Mouse (Mus musculus): ENCODE results near the gene Heatr5b. TPM values are rescaled to one million over a fixed set of nuclear protein-coding genes. Genes with fewer than 3 reads are reported as not detected.
"Not testable (repeated sequence)": the region's sequence is repeated elsewhere in the genome, so short reads cannot be mapped to it uniquely, and the experiment has no call there.

The Heatr5b gene
- polyA plus RNA-seq, 1 experiment from 2014 or later, result 14.4 TPM

GRCm38 (mm10) chr17:78824346-78824745, 10.8 kb downstream of the Heatr5b start:
- no peak overlapping the region for H3K27ac ChIP-seq (ENCODE audit: low read length)
- no peak overlapping the region for H3K4me3 ChIP-seq (ENCODE audit: low read length)
- ATAC-seq (ENCODE audit: low read depth), result no peak
- no peaks in the 10 kb centered on the region for H3K27me3 ChIP-seq (ENCODE audit: control insufficient read depth, insufficient read depth, low read depth, low read length)
- H3K36me3 ChIP-seq (ENCODE audit: control insufficient read depth, insufficient read depth, low read length), result peaks cover 22% of the 10 kb centered on the region
- no peak overlapping the region for H3K9ac ChIP-seq (ENCODE audit: low read length)
- WGBS, result 80% methylated on average over 13 of the region's 13 CpGs
- H3K9me3 ChIP-seq (ENCODE audit: control insufficient read depth, low read length), result no peaks in the 10 kb centered on the region
- no peaks in the 10 kb centered on the region for H3K4me1 ChIP-seq (replicated peaks; ENCODE audit: control insufficient read depth, insufficient read depth, low read length)
- H3K4me2 ChIP-seq (ENCODE audit: low read depth, low read length), result no peak overlapping the region

GRCm38 (mm10) chr17:78809582-78809981, 25.6 kb downstream of the Heatr5b start:
- 91% methylated on average over 3 of the region's 3 CpGs for WGBS
- Histone ChIP-seq H3K9me3 (ENCODE audit: control insufficient read depth, low read length) (no peaks in the 10 kb centered on the region), H3K4me1 (replicated peaks; ENCODE audit: control insufficient read depth, insufficient read depth, low read length) (no peaks in the 10 kb centered on the region), H3K36me3 (ENCODE audit: control insufficient read depth, insufficient read depth, low read length) (peaks cover 9% of the 10 kb centered on the region), H3K4me2 (ENCODE audit: low read depth, low read length) (no peak overlapping the region), H3K27me3 (ENCODE audit: control insufficient read depth, insufficient read depth, low read depth, low read length) (no peaks in the 10 kb centered on the region), H3K4me3 (ENCODE audit: low read length) (no peak overlapping the region), H3K9ac (ENCODE audit: low read length) (no peak overlapping the region), H3K27ac (ENCODE audit: low read length) (no peak overlapping the region)
- no peak for ATAC-seq (ENCODE audit: low read depth)

DNA sequence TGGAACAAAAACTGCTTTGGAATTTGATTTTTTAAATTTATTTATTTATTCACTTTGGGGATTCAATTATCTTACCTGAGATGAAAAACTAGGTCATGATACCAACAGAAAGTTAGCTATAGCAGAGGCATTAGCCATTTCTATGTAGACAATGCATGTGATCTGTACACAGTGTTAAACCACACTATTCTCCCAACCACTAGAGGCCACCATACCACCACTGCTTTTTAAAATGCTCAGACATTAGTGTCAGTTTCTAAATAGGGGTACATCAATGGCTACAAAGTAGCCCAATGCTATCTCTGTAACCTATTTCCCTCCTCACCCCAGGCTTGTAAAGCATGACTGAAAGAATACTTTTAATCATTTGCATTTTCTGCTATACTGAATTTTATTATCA, 26.1 kb downstream of the Heatr5b start:
- no peak; the same call in 1 of the 2 replicates for ATAC-seq (ENCODE audit: low read depth)
- no peaks in the 10 kb centered on the region for H3K4me1 ChIP-seq (replicated peaks; ENCODE audit: control insufficient read depth, insufficient read depth, low read length)
- H3K9me3 ChIP-seq (ENCODE audit: control insufficient read depth, low read length), result no peaks in the 10 kb centered on the region
- H3K27ac ChIP-seq (ENCODE audit: low read length), result no peak overlapping the region
- H3K4me2 ChIP-seq (ENCODE audit: low read depth, low read length), result no peak overlapping the region
- peaks cover 9% of the 10 kb centered on the region for H3K36me3 ChIP-seq (ENCODE audit: control insufficient read depth, insufficient read depth, low read length)
- no peak overlapping the region for H3K9ac ChIP-seq (ENCODE audit: low read length)
- no peaks in the 10 kb centered on the region for H3K27me3 ChIP-seq (ENCODE audit: control insufficient read depth, insufficient read depth, low read depth, low read length)
- H3K4me3 ChIP-seq (ENCODE audit: low read length), result no peak overlapping the region

DNA sequence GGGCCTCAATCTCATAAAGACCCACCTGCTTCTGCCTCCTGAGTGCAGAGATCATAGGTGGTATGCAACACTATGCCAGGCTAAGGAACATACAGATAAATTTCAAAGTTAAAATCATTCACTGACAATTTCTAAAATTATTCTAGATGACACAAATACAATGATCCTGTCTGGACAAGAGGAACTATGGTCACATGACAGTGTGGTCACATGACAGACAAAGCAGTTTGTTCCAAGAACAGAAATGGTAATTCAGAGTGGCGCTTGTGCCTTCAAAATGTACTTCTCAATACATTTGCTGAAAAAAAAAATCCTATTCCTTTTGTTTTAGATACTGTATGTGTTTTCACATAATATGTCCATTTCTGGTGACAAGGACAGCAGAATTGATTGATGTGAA, 37.9 kb downstream of the Heatr5b start:
- whole genome bisulfite sequencing, result 93% methylated on average over 1 of the region's 1 CpGs
- H3K9ac ChIP-seq (ENCODE audit: low read length), result no peak overlapping the region
- no peak for ATAC-seq (ENCODE audit: low read depth)
- no peaks in the 10 kb centered on the region for H3K4me1 ChIP-seq (replicated peaks; ENCODE audit: control insufficient read depth, insufficient read depth, low read length)
- H3K4me3 ChIP-seq (ENCODE audit: low read length), result no peak overlapping the region
- peaks cover 16% of the 10 kb centered on the region for H3K36me3 ChIP-seq (ENCODE audit: control insufficient read depth, insufficient read depth, low read length)
- no peaks in the 10 kb centered on the region for H3K27me3 ChIP-seq (ENCODE audit: control insufficient read depth, insufficient read depth, low read depth, low read length)
- no peak overlapping the region for H3K27ac ChIP-seq (ENCODE audit: low read length)
- H3K9me3 ChIP-seq (ENCODE audit: control insufficient read depth, low read length), result no peaks in the 10 kb centered on the region
- no peak overlapping the region for H3K4me2 ChIP-seq (ENCODE audit: low read depth, low read length)

- WGBS, result 75% methylated on average over 5 of the region's 5 CpGs
- Histone ChIP-seq H3K4me3 (ENCODE audit: low read length) (no peak overlapping the region), H3K4me2 (ENCODE audit: low read depth, low read length) (no peak overlapping the region), H3K36me3 (ENCODE audit: control insufficient read depth, insufficient read depth, low read length) (peaks cover 19% of the 10 kb centered on the region), H3K4me1 (replicated peaks; ENCODE audit: control insufficient read depth, insufficient read depth, low read length) (no peaks in the 10 kb centered on the region), H3K9me3 (ENCODE audit: control insufficient read depth, low read length) (no peaks in the 10 kb centered on the region), H3K27me3 (ENCODE audit: control insufficient read depth, insufficient read depth, low read depth, low read length) (no peaks in the 10 kb centered on the region), H3K9ac (ENCODE audit: low read length) (no peak overlapping the region), H3K27ac (ENCODE audit: low read length) (no peak overlapping the region)
- ATAC-seq (ENCODE audit: low read depth), result no peak
These were observed 40.8 kb downstream of the Heatr5b start for GRCm38 (mm10) chr17:78794390-78794789.

- H3K27ac ChIP-seq (ENCODE audit: low read length), result no peak overlapping the region
- no peaks in the 10 kb centered on the region for H3K27me3 ChIP-seq (ENCODE audit: control insufficient read depth, insufficient read depth, low read depth, low read length)
- no peak for ATAC-seq (ENCODE audit: low read depth)
- H3K4me3 ChIP-seq (ENCODE audit: low read length), result no peak overlapping the region
- H3K9me3 ChIP-seq (ENCODE audit: control insufficient read depth, low read length), result no peaks in the 10 kb centered on the region
- no peak overlapping the region for H3K4me2 ChIP-seq (ENCODE audit: low read depth, low read length)
- H3K4me1 ChIP-seq (replicated peaks; ENCODE audit: control insufficient read depth, insufficient read depth, low read length), result no peaks in the 10 kb centered on the region
- WGBS, result 86% methylated on average over 3 of the region's 3 CpGs
- peaks cover 19% of the 10 kb centered on the region for H3K36me3 ChIP-seq (ENCODE audit: control insufficient read depth, insufficient read depth, low read length)
- H3K9ac ChIP-seq (ENCODE audit: low read length), result no peak overlapping the region
These were observed 43.0 kb downstream of the Heatr5b start for GRCm38 (mm10) chr17:78792122-78792521.

GRCm38 (mm10) chr17:78791690-78792070, 43.5 kb downstream of the Heatr5b start:
- H3K9me3 ChIP-seq (ENCODE audit: control insufficient read depth, low read length), result no peaks in the 10 kb centered on the region
- no peak overlapping the region for H3K27ac ChIP-seq (ENCODE audit: low read length)
- H3K4me1 ChIP-seq (replicated peaks; ENCODE audit: control insufficient read depth, insufficient read depth, low read length), result no peaks in the 10 kb centered on the region
- no peak overlapping the region for H3K4me3 ChIP-seq (ENCODE audit: low read length)
- 95% methylated on average over 3 of the region's 3 CpGs for WGBS
- H3K4me2 ChIP-seq (ENCODE audit: low read depth, low read length), result no peak overlapping the region
- H3K36me3 ChIP-seq (ENCODE audit: control insufficient read depth, insufficient read depth, low read length), result peaks cover 19% of the 10 kb centered on the region
- no peaks in the 10 kb centered on the region for H3K27me3 ChIP-seq (ENCODE audit: control insufficient read depth, insufficient read depth, low read depth, low read length)
- H3K9ac ChIP-seq (ENCODE audit: low read length), result no peak overlapping the region
- ATAC-seq (ENCODE audit: low read depth), result no peak

DNA sequence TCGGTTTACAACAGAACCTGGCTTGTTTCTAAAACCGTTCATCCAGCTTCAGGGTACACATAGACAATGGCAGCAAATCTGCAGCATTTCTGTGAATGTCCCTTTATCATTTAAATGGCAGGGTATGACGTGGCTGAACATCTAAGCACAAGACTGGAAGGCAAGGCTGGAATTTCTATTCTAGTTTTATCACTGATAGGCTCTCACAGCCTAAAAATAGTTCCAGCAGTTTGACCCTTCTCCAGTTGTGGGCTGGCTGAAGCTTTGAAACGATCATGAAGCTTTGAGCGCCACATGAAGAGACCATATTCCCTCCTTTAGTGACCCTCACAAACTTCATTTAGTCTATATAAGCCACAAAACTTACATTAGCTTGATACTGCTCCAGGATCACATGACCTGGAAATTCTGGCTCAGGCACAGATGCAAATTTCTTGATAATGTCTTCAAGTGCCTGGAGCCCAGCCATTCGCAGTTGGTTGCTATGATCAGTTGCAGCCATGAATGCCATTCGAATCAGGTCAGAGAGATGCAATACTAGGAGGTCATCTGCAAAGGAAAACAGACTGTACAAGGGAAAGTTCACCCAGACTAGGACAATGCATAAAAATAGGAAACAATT, 44.0 kb downstream of the Heatr5b start:
- Histone ChIP-seq H3K36me3 (ENCODE audit: control insufficient read depth, insufficient read depth, low read length) (peaks cover 19% of the 10 kb centered on the region), H3K27me3 (ENCODE audit: control insufficient read depth, insufficient read depth, low read depth, low read length) (no peaks in the 10 kb centered on the region), H3K4me1 (replicated peaks; ENCODE audit: control insufficient read depth, insufficient read depth, low read length) (no peaks in the 10 kb centered on the region), H3K4me2 (ENCODE audit: low read depth, low read length) (no peak overlapping the region), H3K9me3 (ENCODE audit: control insufficient read depth, low read length) (no peaks in the 10 kb centered on the region), H3K4me3 (ENCODE audit: low read length) (no peak overlapping the region), H3K27ac (ENCODE audit: low read length) (no peak overlapping the region), H3K9ac (ENCODE audit: low read length) (no peak overlapping the region)
- ATAC-seq (ENCODE audit: low read depth), result no peak
- 73% methylated on average over 7 of the region's 7 CpGs for WGBS

DNA sequence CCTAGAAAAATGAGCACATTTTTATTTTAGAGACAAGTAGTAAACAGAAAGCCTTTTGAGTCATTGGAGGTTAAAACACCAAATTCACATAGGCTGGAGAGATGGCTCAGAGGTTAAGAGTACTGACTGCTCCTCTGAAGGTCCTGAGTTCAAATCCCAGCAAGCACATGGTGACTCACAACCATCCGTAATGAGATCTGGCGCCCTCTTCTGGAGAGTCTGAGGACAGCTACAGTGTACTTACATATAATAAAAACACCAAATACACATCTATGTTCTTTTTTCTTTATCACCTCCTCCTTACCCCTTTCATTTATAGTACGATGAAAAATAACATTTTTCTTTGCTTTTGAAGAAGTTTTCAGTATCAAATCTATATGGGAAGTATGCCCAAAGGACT, 46.9 kb downstream of the Heatr5b start:
- WGBS, result 74% methylated on average over 3 of the region's 3 CpGs
- H3K4me2 ChIP-seq (ENCODE audit: low read depth, low read length), result not testable (repeated sequence)

GRCm38 (mm10) chr17:78778765-78779164, 56.4 kb downstream of the Heatr5b start:
- H3K9ac ChIP-seq (ENCODE audit: low read length), result no peak overlapping the region
- H3K4me2 ChIP-seq (ENCODE audit: low read depth, low read length), result no peak overlapping the region
- no peaks in the 10 kb centered on the region for H3K9me3 ChIP-seq (ENCODE audit: control insufficient read depth, low read length)
- no peak overlapping the region for H3K27ac ChIP-seq (ENCODE audit: low read length)
- 71% methylated on average over 1 of the region's 1 CpGs for WGBS
- no peak for ATAC-seq (ENCODE audit: low read depth)
- H3K36me3 ChIP-seq (ENCODE audit: control insufficient read depth, insufficient read depth, low read length), result peaks cover 2% of the 10 kb centered on the region
- no peaks in the 10 kb centered on the region for H3K4me1 ChIP-seq (replicated peaks; ENCODE audit: control insufficient read depth, insufficient read depth, low read length)
- no peaks in the 10 kb centered on the region for H3K27me3 ChIP-seq (ENCODE audit: control insufficient read depth, insufficient read depth, low read depth, low read length)
- no peak overlapping the region for H3K4me3 ChIP-seq (ENCODE audit: low read length)

More for the DNA sequence above, 46.9 kb downstream of the Heatr5b start:
- ATAC-seq (ENCODE audit: low read depth); H3K4me3 ChIP-seq (ENCODE audit: low read length); H3K36me3 ChIP-seq (ENCODE audit: control insufficient read depth, insufficient read depth, low read length); H3K9me3 ChIP-seq (ENCODE audit: control insufficient read depth, low read length); H3K27ac ChIP-seq (ENCODE audit: low read length); H3K4me1 ChIP-seq (replicated peaks; ENCODE audit: control insufficient read depth, insufficient read depth, low read length); H3K9ac ChIP-seq (ENCODE audit: low read length); H3K27me3 ChIP-seq (ENCODE audit: control insufficient read depth, insufficient read depth, low read depth, low read length): not testable (repeated sequence)

All from lung, embryonic 16.5 days (tissue).